Mouse (Mus musculus) 3T3-L1 (cell line): ENCODE results near the gene Ptprcap.

Experiments
- DNase-seq: peaks from one replicate; pipeline ENCODE4 v3.0.0-alpha.2; 2015; ENCODE audit warnings: low read depth, low spot score

Ptprcap gene

DNA sequence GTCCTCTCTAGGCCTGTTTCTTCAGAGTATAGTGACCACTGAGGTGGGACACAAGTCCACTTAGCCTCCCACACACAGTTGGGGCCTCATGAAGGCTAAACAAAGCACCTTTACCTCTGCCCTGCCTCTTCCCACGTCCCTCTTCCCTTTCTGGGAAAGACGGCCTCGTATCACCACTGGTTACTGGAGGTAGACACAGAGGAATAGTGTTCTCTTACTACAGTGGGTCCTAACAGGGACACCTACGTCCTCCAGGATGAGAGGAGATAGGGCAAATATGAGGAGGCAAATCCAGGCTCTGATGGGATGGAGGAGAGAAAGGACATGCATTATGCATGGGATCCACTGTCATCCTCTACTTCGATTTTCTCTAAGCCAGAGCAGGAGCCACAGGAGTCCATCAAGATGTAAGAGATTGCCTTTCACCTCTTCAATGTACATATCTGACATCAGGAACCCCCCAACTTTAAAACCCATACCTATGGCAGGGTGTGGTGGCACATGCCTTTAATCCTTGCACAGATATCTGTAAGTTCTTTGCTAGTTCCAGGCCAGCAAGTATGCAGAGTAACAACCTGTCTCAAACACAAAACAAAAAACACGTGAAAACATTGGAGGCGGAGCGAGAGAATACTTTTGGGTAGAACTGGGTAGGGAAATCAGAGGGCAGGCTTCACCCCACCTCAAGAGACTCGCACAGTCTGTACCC, 5.5 kb upstream of the Ptprcap start:
- DNase-seq = no peak

- peak; percentile 95 for DNase-seq
These were observed 5.0 kb upstream of the Ptprcap start, which contains the start of gene Coro1b for GRCm38 (mm10) chr19:4148491-4148806. Gene Coro1b (plus strand): TSS chr19:4148619.

DNA sequence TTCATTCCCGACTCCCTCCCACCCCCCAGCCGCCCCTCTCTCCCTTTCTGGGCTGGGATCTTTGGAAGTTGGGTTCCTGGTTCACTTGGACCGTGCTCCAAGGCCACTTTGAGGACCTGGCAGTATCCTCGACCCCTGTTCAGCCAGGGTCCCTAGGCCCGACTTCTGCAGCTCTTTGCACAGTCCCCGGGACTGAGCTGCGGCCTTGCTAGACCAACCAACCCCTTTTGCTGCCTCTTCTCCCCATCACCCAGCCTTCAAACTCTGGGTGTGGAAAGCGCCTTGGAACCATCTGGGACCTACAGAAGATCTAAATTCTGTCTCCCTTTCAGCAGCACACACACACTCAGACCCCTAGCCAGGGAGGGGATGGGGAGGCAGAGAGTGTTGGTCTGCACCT, 4.6 kb upstream of the Ptprcap start:
- DNase-seq = no peak

GRCm38 (mm10) chr19:4149283-4149682, 4.1 kb upstream of the Ptprcap start:
- no peak for DNase-seq

GRCm38 (mm10) chr19:4149764-4150461, 3.5 kb upstream of the Ptprcap start:
- no peak for DNase-seq

GRCm38 (mm10) chr19:4150567-4151487, 2.6 kb upstream of the Ptprcap start:
- no peak for DNase-seq

- no peak for DNase-seq
These were observed 1.9 kb upstream of the Ptprcap start for GRCm38 (mm10) chr19:4151488-4151860.

- no peak for DNase-seq
These were observed 1.5 kb upstream of the Ptprcap start for GRCm38 (mm10) chr19:4151898-4152297.

DNA sequence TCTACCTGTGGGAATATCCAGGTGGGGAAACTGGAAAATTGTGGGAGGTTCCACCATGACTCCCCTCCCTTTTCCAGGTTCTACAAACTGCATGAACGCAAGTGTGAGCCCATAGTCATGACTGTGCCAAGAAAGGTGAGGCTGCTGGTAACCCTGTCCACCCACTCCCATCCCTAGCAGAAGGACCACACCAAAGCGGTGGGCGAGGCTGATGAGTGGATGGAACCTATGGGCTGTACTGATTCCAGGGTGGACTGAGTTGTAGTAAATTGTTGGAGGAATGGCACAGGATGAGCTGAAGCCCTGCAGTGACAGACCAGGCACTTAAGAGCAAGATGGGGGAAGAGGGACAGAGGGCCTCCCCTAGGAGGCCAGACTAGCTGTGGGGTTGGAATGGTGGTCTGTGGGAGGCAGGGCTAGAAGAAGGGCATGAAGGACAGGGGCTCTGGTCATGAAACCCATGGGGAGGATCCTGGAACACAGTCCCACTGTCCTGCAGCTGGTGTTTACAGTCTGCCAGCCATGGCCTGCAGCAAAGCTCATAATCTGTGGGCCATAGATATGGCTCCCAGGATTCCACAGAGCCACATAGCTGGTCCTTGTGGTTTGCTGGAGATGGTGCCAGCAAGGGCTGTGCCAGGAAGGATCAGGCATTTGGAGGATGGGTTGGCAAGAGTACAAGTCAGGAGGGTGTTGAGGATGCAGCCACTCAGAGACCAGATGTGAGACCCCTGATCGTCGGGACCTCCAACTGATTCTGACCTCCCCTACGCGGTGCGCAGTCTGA, 766 bp upstream of the Ptprcap start:
- DNase-seq = no peak

- DNase-seq = no peak
These were observed 1.2 kb downstream of the Ptprcap start for GRCm38 (mm10) chr19:4154437-4155222.

DNA sequence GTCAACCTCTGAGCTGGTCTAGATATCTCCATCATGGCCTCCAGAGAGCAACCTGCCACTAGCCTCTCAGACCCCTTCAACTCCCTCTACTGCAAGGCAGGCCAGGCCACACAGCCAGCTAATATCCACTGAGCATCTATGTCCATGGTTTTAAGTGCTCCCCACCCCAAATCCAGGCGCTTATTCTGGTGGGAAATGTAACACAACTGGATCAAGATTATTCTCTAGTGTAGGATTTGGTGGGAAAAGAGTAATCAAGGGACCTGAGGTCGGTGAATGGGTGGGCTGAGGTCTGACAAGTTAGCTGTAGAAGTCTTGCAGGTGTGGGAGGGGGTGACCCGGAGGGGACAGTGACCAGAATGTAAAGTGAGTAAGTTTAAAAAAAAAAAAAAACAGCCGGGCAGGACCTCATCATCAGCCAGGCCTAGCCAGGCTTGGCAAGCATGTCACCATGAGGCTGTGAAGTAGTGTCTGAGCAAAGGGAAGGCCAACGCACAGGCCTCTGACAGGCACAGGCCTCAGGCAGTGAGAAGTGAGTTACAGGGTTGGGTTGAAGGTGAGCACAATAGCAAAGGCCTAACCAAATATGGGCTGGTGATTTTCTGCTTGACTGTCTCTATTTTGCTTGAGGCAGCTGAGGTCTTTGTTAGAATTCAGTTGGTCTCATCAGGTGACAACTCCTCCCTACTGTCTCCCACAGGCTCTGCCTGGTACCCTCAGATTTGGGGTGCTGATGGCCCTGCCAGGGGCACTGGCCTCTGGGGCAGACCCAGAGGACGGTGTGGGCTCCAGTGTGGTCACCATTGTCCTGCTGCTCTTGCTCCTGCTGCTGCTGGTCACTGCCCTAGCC, 2.0 kb downstream of the Ptprcap start:
- no peak for DNase-seq

DNA sequence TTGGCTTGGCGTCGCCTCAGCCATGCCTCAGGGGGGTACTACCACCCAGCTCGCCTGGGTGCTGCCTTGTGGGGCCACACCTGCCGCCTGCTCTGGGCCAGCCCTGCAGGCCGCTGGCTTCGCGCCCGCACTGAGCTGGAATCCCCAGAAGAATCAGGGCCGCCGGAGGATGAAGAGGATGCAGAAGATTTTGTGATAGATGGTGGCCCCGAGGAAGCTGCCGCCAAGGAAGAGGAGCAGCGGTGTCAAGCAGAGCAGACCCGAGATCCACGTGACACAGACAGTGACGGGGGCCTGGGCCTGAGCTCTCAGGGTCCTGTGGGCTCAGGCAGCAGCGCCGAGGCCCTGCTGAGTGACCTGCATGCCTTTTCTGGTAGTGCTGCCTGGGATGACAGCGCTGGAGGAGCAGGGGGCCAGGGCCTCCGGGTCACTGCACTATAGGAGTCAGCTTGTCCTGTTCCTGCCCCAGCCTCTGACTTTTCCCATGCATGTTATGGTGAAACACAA, 2.7 kb downstream of the Ptprcap start:
- DNase-seq = no peak

- no peak for DNase-seq
These were observed 3.4 kb downstream of the Ptprcap start for GRCm38 (mm10) chr19:4156771-4157170.

GRCm38 (mm10) chr19:4159049-4159448, 5.6 kb downstream of the Ptprcap start:
- no peak for DNase-seq

GRCm38 (mm10) chr19:4162646-4163542, 9.5 kb downstream of the Ptprcap start, which contains the start of gene Rps6kb2:
Gene Rps6kb2 (minus strand): TSS chr19:4163354.
- DNase-seq = peak; percentile 99

GRCm38 (mm10) chr19:4163543-4163887, 10.1 kb downstream of the Ptprcap start:
- DNase-seq = no peak

GRCm38 (mm10) chr19:4164100-4164499, 10.7 kb downstream of the Ptprcap start:
- DNase-seq = no peak

DNA sequence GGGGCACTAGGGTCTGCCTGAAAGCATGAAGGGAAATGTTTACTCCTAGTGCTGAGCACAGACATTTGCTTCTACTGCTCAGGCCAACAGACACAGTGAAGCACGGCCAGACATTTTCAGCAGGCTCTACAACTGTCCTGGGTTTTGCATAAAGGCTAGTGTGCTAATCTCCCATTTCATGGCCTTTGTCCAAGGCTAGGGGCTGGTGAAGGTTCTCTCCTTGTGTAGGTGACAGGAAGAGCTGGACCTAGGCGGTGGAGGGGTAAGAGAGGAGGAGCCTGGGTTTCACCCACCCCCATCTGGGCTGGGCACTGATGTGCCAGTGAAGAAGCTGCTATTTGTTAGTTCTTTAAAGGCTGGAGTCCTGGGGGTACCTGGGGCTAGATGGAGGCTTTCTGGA, 11.3 kb downstream of the Ptprcap start:
- DNase-seq = no peak
